Mouse (Mus musculus) neural tube, embryonic 12.5 days (tissue): ENCODE data around the gene 4930449I24Rik. TPM values are rescaled to one million over a fixed set of nuclear protein-coding genes. Genes with fewer than 3 reads are reported as not detected.
"Not testable (repeated sequence)": the region's sequence is repeated elsewhere in the genome, so short reads cannot be mapped to it uniquely, and the experiment has no call there.

Experiments used
- ATAC-seq: fragments of 200-750 bp; cut with Nextera tagmentation; 2 replicates; pipeline ENCODE4 v1.8.0; 2017; ENCODE audit warnings: low read depth, mild to moderate bottlenecking, moderate TSS enrichment, moderate library complexity; ENCODE audit not compliant: low FRiP score
- H3K27ac ChIP-seq: fragments of 300-500 bp; sonication (generic); 2 replicates; pipeline ENCODE4 v1.5.1; 2016
- H3K27me3 ChIP-seq: fragments of 300-500 bp; sonication (generic); replicated peaks from 2 replicates; pipeline ENCODE4 v1.6.1; 2016; ENCODE audit warnings: mild to moderate bottlenecking
- H3K36me3 ChIP-seq: fragments of 300-500 bp; sonication (generic); 2 replicates; pipeline ENCODE4 v1.6.1; 2016; ENCODE audit warnings: mild to moderate bottlenecking
- H3K4me1 ChIP-seq: fragments of 300-500 bp; sonication (generic); 2 replicates; pipeline ENCODE4 v1.6.1; 2016
- H3K4me2 ChIP-seq: fragments of 300-500 bp; sonication (generic); replicated peaks from 2 replicates; pipeline ENCODE4 v1.6.1; 2016; ENCODE audit warnings: mild to moderate bottlenecking
- H3K4me3 ChIP-seq: fragments of 300-500 bp; sonication (generic); 2 replicates; pipeline ENCODE4 v1.5.1; 2016
- H3K9ac ChIP-seq: fragments of 300-500 bp; sonication (generic); 2 replicates; pipeline ENCODE4 v1.6.1; 2016; ENCODE audit warnings: mild to moderate bottlenecking
- H3K9me3 ChIP-seq: fragments of 300-500 bp; sonication (generic); 2 replicates; pipeline ENCODE4 v1.6.1; 2016; ENCODE audit warnings: mild to moderate bottlenecking
- WGBS: fragments of 180-500 bp; shearing (Covaris S2); methylation state at CpG from one replicate; pipeline ENCODE4 v1.1.7; 2016; 5-methylcytosine and 5-hydroxymethylcytosine counted together
- polyA plus RNA-seq: library from polyadenylated mRNA; unstranded; fragments of >200 nt; fragmentation: Nextera tagmentation; extraction: Ambion mirVana; gene quantifications from 2 replicates; pipeline ENCODE4 v1.2.1, GENCODE M21; 2016

4930449I24Rik gene
- polyA plus RNA-seq, 1 experiment from 2014 or later: not detected

DNA sequence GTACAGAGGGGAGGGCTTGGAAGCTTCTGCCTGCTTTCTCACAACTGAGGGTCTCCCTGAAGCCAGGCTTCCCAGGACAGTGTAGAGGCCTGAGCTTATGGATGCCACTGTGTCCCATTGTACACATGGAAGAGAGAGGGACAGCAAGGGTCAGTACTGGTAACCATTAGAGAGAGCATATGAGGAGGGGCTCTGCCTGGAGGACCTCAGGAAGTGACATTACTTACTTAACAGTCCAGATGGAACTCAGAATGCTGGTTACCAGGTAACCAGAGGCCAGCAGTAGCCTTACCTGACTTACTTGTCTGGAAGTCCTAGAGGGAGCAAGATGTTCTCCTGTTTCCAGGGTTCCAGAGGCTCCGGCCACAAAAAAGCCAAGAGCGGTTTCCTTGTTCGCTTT lies 23.3 kb downstream of the 4930449I24Rik start, which contains the start of gene Gm3404:
Gm3404 (plus strand) TSS at position 301 of the 400 bp plus-strand sequence.
- not testable (repeated sequence) for H3K36me3 ChIP-seq, H3K27me3 ChIP-seq, H3K27ac ChIP-seq, H3K4me2 ChIP-seq, ATAC-seq, H3K9me3 ChIP-seq, H3K9ac ChIP-seq, H3K4me1 ChIP-seq, H3K4me3 ChIP-seq
- WGBS: 93% methylated on average over 3 of the region's 3 CpGs

- not testable (repeated sequence) for H3K4me2 ChIP-seq, H3K4me3 ChIP-seq, ATAC-seq, H3K9ac ChIP-seq, H3K9me3 ChIP-seq, H3K27ac ChIP-seq, H3K36me3 ChIP-seq, H3K27me3 ChIP-seq, H3K4me1 ChIP-seq
- 98% methylated on average over 3 of the region's 3 CpGs for WGBS
Observed at GRCm38 (mm10) chr5:146537347-146537746, 35.1 kb downstream of the 4930449I24Rik start, which contains the start of gene Gm3409. Gm3409 (plus strand) TSS chr5:146537647.

Other genes starting within 250 kb of the 4930449I24Rik start
- gene Wasf3, start 117.4 kb upstream of the 4930449I24Rik start, polyA plus RNA-seq: 10.9 and 12.0 TPM in 2 replicates
- gene Gm6408, start 20.4 kb upstream of the 4930449I24Rik start, polyA plus RNA-seq: not detected in 2 replicates
- not detected in 2 replicates for gene Gm6370, start 11.0 kb upstream of the 4930449I24Rik start, polyA plus RNA-seq
- gene Gm3402, start 11.7 kb downstream of the 4930449I24Rik start, polyA plus RNA-seq: not detected in 2 replicates
- not detected in 2 replicates for gene Gm3404, start 23.4 kb downstream of the 4930449I24Rik start, polyA plus RNA-seq
- gene Gm3409, start 35.2 kb downstream of the 4930449I24Rik start, polyA plus RNA-seq: not detected in 2 replicates
- gene Gm3415, start 53.7 kb downstream of the 4930449I24Rik start, polyA plus RNA-seq: not detected in 2 replicates
- 3.5 and 4.0 TPM in 2 replicates for gene Gpr12, start 82.8 kb downstream of the 4930449I24Rik start, polyA plus RNA-seq